Mouse (Mus musculus): ENCODE results near the gene Xpr1. TPM values are rescaled to one million over a fixed set of nuclear protein-coding genes. Genes with fewer than 3 reads are reported as not detected.

Xpr1 gene
- polyA plus RNA-seq, 1 experiment from 2014 or later = 7.6 TPM

DNA sequence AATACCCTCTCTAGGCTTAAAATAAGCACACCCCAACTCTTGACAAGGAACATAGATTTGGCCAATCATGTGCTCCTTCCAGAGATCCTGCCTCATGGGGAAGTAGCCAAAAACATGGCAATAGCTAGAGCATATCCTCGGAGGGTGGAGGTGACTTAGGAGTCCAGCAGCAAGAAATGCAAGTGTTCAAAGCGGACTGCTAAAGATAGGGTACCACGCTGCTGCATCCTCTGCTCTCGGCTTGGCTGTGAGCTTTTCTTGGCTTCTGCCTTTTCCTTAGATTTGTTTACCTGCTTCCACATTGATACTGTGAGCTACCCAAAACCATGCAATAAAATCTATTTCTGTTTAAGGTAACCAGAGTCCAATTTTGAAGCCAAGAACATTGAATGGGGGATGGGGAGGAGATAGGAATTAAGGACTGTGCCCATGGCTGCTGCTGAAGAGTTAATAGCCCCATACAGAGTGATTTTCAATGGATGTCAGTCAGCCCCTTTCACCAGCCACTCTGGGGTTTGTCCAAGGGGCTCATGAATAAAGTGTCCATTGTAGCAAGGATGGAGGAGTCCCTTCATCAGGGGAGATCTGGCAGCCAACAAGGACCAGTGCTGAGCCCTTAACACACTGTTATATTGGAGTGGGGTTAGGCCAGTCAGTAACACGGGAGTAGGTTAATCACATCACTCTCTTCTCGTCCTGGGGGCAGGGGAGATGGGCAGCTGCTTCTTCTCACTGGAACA is 10.1 kb upstream of the Xpr1 start:
- Histone ChIP-seq H3K9me3 (peaks cover 4% of the 10 kb centered on the region; the same call in 1 of the 2 replicates), H3K36me3 (no peaks in the 10 kb centered on the region), H3K4me1 (no peaks in the 10 kb centered on the region), H3K9ac (no peak overlapping the region), H3K4me3 (no peak overlapping the region), H3K4me2 (no peak overlapping the region), H3K27me3 (no peaks in the 10 kb centered on the region), H3K27ac (no peak overlapping the region)
- WGBS = 56% methylated on average over 6 of the region's 6 CpGs
- ATAC-seq (ENCODE audit: insufficient number of reproducible peaks, insufficient read depth, low FRiP score, low TSS enrichment, low read depth) = no peak

DNA sequence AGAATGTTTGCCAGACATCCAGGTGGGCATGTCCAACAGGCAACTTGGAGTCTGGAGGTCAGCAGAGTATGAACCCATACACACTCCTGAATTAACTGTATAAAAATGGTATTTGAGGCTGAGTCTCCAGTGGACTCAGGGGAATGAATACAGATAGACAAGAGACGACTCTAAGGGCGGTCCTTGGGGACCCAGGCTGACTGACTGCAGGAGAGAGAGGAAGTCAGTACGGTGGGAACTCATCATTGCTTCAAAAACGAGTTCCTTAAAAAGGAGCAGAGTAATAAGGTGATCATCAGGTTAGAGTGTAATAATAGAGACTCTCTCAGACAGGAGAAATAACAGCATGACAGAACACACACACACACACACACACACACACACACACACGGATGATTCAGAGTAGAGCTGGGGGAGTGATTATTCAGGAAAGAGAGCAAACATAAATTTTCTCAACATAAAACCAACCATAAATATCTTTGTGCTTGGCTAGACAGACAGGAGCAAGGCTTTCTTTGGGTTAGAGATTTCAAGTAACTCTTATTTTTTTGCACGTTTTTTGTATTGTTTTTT is 8.6 kb upstream of the Xpr1 start:
- Histone ChIP-seq H3K9ac (no peak overlapping the region), H3K27me3 (no peaks in the 10 kb centered on the region), H3K4me3 (no peak overlapping the region), H3K36me3 (no peaks in the 10 kb centered on the region), H3K27ac (no peak overlapping the region), H3K4me1 (no peaks in the 10 kb centered on the region), H3K9me3 (no peaks in the 10 kb centered on the region), H3K4me2 (no peak overlapping the region)
- ATAC-seq (ENCODE audit: insufficient number of reproducible peaks, insufficient read depth, low FRiP score, low TSS enrichment, low read depth) = no peak
- WGBS = 49% methylated on average over 6 of the region's 6 CpGs

DNA sequence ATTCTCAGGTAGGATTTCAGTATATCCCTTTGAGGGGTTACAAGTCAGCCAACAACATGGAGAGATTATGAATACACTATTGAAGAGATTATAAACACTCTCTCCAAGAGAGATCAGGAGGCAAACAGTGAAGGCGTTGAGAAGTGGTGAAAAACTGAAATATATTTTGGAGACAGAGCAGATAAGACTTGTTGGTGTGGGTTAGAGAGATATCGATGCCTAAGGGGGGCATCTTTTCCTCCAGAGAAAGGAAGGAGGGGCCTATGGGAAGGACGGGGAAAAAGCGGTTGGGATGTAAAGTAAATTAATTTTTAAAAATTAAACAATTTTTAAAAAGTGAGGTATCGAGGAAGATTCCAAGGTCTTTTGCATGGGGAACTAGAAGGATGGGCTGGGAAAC is 8.1 kb upstream of the Xpr1 start:
- Histone ChIP-seq H3K9ac (no peak overlapping the region), H3K9me3 (no peaks in the 10 kb centered on the region), H3K4me3 (no peak overlapping the region), H3K4me1 (no peaks in the 10 kb centered on the region), H3K27me3 (no peaks in the 10 kb centered on the region), H3K36me3 (no peaks in the 10 kb centered on the region), H3K4me2 (no peak overlapping the region), H3K27ac (no peak overlapping the region)
- ATAC-seq (ENCODE audit: insufficient number of reproducible peaks, insufficient read depth, low FRiP score, low TSS enrichment, low read depth) = no peak
- 83% methylated on average over 5 of the region's 5 CpGs for WGBS

DNA sequence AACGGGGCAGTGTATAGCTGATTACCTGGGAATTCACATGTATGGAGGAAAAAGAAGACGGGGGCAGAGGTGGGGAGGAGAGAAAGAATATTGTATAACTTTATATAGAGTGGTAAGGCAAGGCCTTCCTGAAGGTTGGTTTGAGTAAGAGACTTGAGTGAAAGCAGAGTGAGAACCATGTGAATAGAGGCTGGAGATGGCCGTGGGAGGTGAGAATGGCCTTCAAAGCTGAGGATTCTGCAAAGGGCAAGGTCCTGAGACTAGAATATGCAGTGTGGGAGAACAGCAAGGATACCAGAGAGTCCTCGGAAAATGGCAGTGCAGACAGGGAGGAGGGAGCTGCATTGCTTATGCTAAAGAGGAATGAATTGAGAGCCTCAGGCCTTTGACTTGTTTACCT is 6.6 kb upstream of the Xpr1 start:
- H3K27ac ChIP-seq = no peak overlapping the region
- H3K9ac ChIP-seq = no peak overlapping the region
- no peaks in the 10 kb centered on the region for H3K4me1 ChIP-seq
- H3K9me3 ChIP-seq = no peaks in the 10 kb centered on the region
- H3K27me3 ChIP-seq = no peaks in the 10 kb centered on the region
- H3K4me2 ChIP-seq = no peak overlapping the region
- ATAC-seq (ENCODE audit: insufficient number of reproducible peaks, insufficient read depth, low FRiP score, low TSS enrichment, low read depth) = no peak
- no peak overlapping the region for H3K4me3 ChIP-seq
- 71% methylated on average over 4 of the region's 4 CpGs for WGBS
- H3K36me3 ChIP-seq = no peaks in the 10 kb centered on the region

DNA sequence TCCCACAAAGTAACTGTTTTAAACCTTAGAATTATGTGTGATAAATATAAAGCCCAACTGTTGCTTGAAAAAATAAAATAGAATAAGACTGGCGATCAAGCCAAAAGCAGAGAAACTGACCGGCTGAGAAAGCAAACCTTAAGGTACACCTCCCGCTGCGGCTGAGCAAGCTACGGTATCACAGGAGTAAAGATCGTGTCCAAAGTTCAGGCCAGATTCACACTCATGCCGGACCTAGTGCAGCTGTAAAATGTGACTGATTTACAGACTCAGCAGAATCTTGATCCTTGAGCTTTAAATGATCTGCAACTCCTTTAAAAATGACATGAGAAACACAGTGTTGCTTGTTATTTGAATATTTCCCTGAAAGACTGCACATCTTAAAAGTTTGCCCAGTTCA is 4.8 kb upstream of the Xpr1 start:
- H3K36me3 ChIP-seq = no peaks in the 10 kb centered on the region
- no peaks in the 10 kb centered on the region for H3K4me1 ChIP-seq
- ATAC-seq (ENCODE audit: insufficient number of reproducible peaks, insufficient read depth, low FRiP score, low TSS enrichment, low read depth) = no peak
- H3K27me3 ChIP-seq = no peaks in the 10 kb centered on the region
- H3K4me3 ChIP-seq = no peak overlapping the region
- H3K27ac ChIP-seq = no peak overlapping the region
- H3K4me2 ChIP-seq = no peak overlapping the region
- 87% methylated on average over 7 of the region's 7 CpGs for WGBS
- no peaks in the 10 kb centered on the region for H3K9me3 ChIP-seq
- no peak overlapping the region for H3K9ac ChIP-seq

DNA sequence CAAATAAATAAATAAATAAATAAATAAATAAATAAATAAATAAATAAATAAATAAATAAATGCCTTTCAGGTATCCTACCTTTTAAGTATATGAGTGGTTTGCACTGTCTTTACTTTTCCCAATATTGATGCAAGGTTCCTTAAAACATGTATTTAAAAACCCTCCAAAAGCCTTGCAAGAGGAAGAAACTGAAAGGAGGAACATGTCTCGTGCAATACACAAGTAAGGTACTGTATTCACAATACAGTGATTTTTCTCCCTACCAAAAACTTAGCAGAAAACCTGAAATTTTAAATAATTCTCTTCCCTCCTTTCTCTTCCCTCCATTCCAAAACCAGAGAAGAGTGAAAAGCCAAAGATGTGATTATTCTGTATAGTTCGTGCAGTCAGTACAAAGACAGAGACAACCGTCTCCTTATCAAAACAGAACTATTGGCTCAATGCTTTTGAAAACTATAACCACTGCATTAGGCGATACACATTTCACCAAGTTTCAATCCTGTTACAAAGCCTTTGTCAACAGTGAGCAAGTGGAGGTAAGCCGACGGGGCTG is 991 bp downstream of the Xpr1 start:
- ATAC-seq (ENCODE audit: insufficient number of reproducible peaks, insufficient read depth, low FRiP score, low TSS enrichment, low read depth) = no peak
- 3% methylated on average over 6 of the region's 6 CpGs for WGBS
- H3K27me3 ChIP-seq = no peaks in the 10 kb centered on the region
- H3K4me3 ChIP-seq = peak overlapping the region; percentile 89
- H3K4me1 ChIP-seq = no peaks in the 10 kb centered on the region
- no peaks in the 10 kb centered on the region for H3K9me3 ChIP-seq
- H3K4me2 ChIP-seq = peak overlapping the region; percentile 80
- H3K36me3 ChIP-seq = no peaks in the 10 kb centered on the region
- peak overlapping the region; percentile 85; the same call in 1 of the 2 replicates for H3K27ac ChIP-seq
- H3K9ac ChIP-seq = peak overlapping the region; percentile 84

DNA sequence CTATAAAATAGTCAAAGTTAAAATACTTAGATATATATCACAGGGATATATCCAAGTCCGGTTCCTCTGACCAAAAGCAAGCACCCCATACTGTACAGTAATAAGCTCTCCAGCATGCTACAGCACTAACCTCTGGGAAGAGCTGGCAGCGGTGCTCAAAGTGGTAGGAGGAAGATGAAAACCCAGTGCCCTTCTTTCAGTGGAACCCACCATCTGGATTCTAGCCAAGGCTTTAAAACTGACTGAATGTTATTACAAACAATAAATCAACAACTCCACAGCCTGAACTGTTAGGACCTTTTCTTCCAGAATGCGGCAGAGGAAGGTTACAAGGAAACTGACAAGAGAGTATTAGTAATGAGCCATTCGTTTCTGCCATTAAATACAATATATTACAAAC is 1.8 kb downstream of the Xpr1 start:
- no peak overlapping the region for H3K4me3 ChIP-seq
- no peak for ATAC-seq (ENCODE audit: insufficient number of reproducible peaks, insufficient read depth, low FRiP score, low TSS enrichment, low read depth)
- no peaks in the 10 kb centered on the region for H3K36me3 ChIP-seq
- no peaks in the 10 kb centered on the region for H3K9me3 ChIP-seq
- no peaks in the 10 kb centered on the region for H3K27me3 ChIP-seq
- WGBS = 74% methylated on average over 4 of the region's 4 CpGs
- no peaks in the 10 kb centered on the region for H3K4me1 ChIP-seq
- peak overlapping the region; percentile 1; the same call in 1 of the 2 replicates for H3K4me2 ChIP-seq
- H3K9ac ChIP-seq = no peak overlapping the region
- no peak overlapping the region for H3K27ac ChIP-seq

DNA sequence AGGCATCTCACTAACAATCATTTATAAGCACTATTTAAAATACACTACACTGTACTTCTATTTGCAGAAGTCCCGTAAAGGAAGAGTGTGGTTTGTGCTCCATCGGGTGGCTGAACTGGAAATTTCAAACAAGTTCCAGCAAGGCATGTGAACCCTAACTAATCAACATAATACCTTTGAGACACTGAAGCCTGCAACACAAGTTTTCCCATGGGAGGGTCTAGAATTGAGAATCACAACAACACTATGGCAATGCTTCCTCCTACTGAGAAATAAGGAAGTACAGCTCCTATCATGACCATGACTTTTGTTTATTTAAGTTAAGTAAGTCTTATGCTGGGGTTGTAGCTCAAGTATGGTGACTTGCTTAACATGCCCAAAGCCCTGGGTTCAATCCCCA is 4.5 kb downstream of the Xpr1 start:
- WGBS = 65% methylated on average over 2 of the region's 2 CpGs
- H3K4me3 ChIP-seq = no peak overlapping the region

DNA sequence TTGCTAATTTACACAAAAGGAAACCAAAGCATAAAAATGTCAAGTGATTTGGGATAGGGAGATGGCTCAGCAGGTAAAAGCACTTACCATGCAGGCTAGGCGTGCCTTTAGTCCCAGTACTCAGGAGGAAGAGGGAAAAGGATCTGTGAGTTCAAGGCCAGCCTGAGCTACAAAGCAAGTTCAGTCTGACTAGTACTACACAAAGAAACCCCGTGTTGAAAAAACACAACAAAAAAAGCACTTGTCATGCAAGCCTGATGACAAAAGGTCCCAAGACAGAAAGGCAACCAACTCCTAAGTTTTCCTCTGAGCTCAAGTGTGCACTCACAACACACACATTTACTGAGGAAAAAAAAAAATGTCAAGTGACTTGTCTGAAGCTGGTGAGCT is 8.6 kb downstream of the Xpr1 start:
- H3K9ac ChIP-seq = no peak overlapping the region
- H3K4me2 ChIP-seq = no peak overlapping the region
- no peak overlapping the region for H3K4me3 ChIP-seq
- 74% methylated on average over 2 of the region's 2 CpGs for WGBS
- H3K27me3 ChIP-seq = no peaks in the 10 kb centered on the region
- no peak for ATAC-seq (ENCODE audit: insufficient number of reproducible peaks, insufficient read depth, low FRiP score, low TSS enrichment, low read depth)
- no peak overlapping the region for H3K27ac ChIP-seq
- H3K4me1 ChIP-seq = no peaks in the 10 kb centered on the region
- no peaks in the 10 kb centered on the region for H3K36me3 ChIP-seq
- H3K9me3 ChIP-seq = no peaks in the 10 kb centered on the region

More for the DNA sequence above, 4.5 kb downstream of the Xpr1 start:
- Histone ChIP-seq H3K27me3 (no peaks in the 10 kb centered on the region), H3K27ac (no peak overlapping the region), H3K9me3 (no peaks in the 10 kb centered on the region), H3K9ac (no peak overlapping the region), H3K36me3 (no peaks in the 10 kb centered on the region), H3K4me2 (no peak overlapping the region), H3K4me1 (no peaks in the 10 kb centered on the region)
- ATAC-seq (ENCODE audit: insufficient number of reproducible peaks, insufficient read depth, low FRiP score, low TSS enrichment, low read depth) = no peak

DNA sequence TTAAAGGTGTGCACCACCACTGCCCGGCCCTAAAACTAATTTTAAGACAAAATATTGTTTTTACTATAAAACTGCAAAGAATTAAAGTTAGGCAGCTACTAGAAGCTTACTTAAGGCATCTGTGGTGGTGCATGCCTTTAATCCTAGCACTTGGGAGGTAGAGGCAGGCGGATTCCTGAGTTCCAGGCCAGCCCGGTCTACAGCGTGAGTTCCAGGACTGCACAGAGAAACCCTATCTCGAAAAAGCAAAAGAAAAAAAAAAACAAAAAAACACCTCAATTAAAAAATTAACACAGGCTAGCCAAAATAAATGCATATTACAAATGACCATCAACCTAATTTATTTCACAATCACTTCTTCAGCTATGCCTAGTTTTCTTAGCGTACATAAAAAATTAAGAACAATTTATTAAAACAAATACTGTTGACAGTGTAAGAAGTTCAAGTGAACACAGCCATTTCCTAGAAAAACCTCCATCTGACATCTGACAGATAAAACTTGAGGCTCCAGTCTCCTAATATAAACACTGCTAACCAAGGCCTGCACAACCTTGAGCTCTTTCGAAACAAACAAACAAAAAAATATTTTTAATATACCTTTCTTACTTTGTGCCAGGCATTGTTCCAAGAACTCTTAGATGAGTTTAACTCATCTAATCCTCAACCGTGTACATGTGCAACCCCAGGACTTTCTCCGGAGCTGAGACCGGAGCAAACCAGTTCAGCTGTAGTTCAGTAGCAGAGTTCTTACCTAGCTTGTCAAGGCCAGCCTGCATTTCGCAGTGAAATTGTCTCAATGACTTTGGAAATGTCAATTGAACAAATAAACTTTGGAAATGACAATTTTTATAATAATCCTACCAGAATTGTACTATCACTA is 9.3 kb downstream of the Xpr1 start:
- 92% methylated on average over 11 of the region's 11 CpGs for WGBS
- Histone ChIP-seq H3K27me3 (no peaks in the 10 kb centered on the region), H3K9me3 (no peaks in the 10 kb centered on the region), H3K36me3 (no peaks in the 10 kb centered on the region), H3K4me2 (no peak overlapping the region), H3K9ac (no peak overlapping the region), H3K4me1 (no peaks in the 10 kb centered on the region), H3K27ac (no peak overlapping the region), H3K4me3 (no peak overlapping the region)
- ATAC-seq (ENCODE audit: insufficient number of reproducible peaks, insufficient read depth, low FRiP score, low TSS enrichment, low read depth) = no peak

DNA sequence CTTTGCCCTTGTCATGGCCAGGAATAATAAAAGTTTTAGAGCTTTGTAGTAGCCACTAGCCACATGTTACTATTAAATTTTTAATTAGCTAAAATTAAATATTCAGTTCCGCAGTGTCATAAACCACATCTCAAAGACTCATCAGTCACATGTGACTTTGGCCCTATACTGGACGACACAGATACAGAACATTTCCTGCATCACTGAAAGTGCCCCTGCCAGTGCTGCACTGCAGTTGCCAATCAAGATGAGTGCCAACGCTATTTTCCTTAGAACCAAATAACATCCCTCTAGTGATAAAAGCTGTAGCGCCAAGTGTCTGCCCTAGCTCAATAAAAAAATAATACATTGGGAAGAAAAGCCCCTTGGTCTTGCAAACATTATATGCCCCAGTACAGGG is 17.2 kb downstream of the Xpr1 start:
- 88% methylated on average over 4 of the region's 4 CpGs for WGBS
- H3K4me3 ChIP-seq = no peak overlapping the region
- no peak for ATAC-seq (ENCODE audit: insufficient number of reproducible peaks, insufficient read depth, low FRiP score, low TSS enrichment, low read depth)

More for the DNA sequence above, 17.2 kb downstream of the Xpr1 start:
- Histone ChIP-seq H3K4me1 (no peaks in the 10 kb centered on the region), H3K9me3 (no peaks in the 10 kb centered on the region), H3K27ac (no peak overlapping the region), H3K9ac (no peak overlapping the region), H3K36me3 (no peaks in the 10 kb centered on the region), H3K4me2 (no peak overlapping the region), H3K27me3 (no peaks in the 10 kb centered on the region)

All from embryonic facial prominence, embryonic 13.5 days (tissue).